Mouse (Mus musculus): ENCODE data around the gene Cfap126.

DNA sequence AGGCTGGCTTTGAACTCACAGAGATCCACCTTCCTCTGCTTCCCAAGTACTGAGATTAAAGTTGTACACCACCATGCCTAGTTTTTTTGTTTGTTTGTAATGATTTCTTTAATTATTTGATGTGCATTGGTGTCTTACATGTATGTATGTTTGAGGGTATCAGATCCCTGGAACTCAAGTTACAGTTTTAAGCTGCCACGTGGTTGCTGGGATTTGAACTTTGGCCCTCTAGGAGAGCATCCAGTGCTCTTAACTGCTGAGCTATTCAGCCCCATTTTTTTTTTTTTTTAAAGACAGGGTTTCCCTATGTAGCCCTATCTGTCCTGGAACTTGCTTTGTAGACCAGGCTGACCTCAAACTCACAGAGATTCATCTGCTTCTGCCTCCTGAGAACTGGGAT lies 17.3 kb downstream of the Cfap126 start:
- TF ChIP-seq CTCF (conservative IDR thresholded peaks at IDR 0.05; ENCODE audit: insufficient read depth, insufficient read length, low read depth, low read length) (no peak), POLR2A (IDR thresholded peaks at IDR 0.05; ENCODE audit: low read depth, low read length) (no peak)

All from kidney, adult 2 months (tissue).